Mouse (Mus musculus) spleen, adult 10 weeks (tissue): ENCODE results near the gene Zbtb40. TPM values are rescaled to one million over a fixed set of nuclear protein-coding genes. Genes with fewer than 3 reads are reported as not detected.

Experiments
- polyA plus RNA-seq: library from polyadenylated mRNA; stranded (reverse); fragments of 350-450 nt; fragmentation: Illumina TruSeq; extraction: RNeasy Lipid Tissue Mini Kit (QIAGEN cat#74804); gene quantifications from one replicate; pipeline ENCODE4 v1.2.3, GENCODE M21; 2015; ENCODE audit warnings: low replicate concordance; ENCODE audit not compliant: insufficient read depth

Zbtb40 gene
- 7.6 TPM for polyA plus RNA-seq

DNA sequence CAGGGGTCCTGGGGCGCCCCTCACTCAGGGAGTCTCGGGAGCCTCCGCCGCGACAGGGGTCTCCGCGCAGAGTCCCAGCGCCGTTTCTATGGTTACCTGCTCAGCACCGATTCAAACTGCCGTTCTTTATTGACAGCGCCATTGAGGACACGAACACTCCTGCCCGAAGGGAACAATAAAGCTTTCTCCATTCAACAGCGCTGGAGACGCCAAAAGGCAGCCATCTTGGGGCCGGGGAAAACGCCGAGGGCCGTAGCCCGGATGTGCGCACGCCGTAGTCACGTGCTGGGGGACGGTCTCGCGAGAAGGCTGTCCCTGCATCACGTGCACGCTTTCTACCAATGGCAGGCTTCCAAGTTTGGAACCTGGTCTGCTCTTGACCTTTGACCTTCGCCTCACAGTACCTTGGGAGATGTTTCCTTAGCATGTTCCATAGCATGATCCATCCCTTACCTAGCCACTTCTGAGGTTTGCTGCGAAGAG lies at the start of gene Zbtb40:
Gene Zbtb40, minus strand, starts transcription at position 252 of the 483 bp plus-strand sequence.

DNA sequence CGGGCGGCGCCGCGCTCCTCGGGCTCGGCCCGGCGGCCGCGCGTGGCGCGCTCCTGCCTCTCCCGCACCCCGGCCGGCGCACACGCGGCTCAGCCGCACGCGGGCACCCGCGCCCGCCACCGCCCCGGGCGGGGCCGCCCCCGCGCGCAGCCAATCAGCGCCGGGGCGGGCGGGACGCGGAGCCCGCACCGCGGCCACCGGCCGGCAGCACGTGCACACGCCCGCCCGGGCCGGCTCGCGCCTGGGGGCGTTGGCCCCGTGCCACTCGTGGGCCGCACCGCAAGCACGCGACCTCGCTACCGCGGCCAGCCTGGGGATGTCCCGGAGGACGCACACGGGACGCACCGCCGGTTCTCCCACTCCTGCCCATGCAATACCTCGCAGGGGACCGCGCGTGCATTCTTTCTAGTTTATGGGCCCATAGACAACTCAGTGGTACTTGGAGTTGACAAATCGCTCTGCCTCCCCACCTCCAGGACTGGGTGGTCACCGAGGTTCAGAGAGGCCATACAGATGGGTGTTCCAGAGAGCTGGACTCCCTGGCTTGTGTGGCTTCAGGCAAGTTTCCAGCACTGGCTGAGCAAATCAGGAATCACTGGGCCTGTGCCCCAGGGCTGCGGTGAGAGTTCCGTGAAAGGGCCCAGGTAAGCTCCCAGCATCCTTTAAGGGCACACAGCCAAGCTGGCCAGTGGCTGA lies 91.7 kb downstream of the Zbtb40 start, which contains the start of gene Epha8:
Gene Epha8, minus strand, starts transcription at position 66 of the 696 bp plus-strand sequence.

Other genes starting within 250 kb of the Zbtb40 start
- gene Ephb2, start 212.8 kb downstream of the Zbtb40 start, polyA plus RNA-seq, result 2.0 TPM
- 134 TPM for gene C1qb, start 162.6 kb downstream of the Zbtb40 start, polyA plus RNA-seq
- 112 TPM for gene C1qc, start 155.7 kb downstream of the Zbtb40 start, polyA plus RNA-seq
- gene C1qa, start 150.0 kb downstream of the Zbtb40 start, polyA plus RNA-seq, result 117 TPM
- not detected for gene Epha8, start 92.0 kb downstream of the Zbtb40 start, polyA plus RNA-seq
- not detected for gene Wnt4, start 228.7 kb upstream of the Zbtb40 start, polyA plus RNA-seq